8 mouse cellular contexts compared by ENCODE assay signal in the genomic region with DNA sequence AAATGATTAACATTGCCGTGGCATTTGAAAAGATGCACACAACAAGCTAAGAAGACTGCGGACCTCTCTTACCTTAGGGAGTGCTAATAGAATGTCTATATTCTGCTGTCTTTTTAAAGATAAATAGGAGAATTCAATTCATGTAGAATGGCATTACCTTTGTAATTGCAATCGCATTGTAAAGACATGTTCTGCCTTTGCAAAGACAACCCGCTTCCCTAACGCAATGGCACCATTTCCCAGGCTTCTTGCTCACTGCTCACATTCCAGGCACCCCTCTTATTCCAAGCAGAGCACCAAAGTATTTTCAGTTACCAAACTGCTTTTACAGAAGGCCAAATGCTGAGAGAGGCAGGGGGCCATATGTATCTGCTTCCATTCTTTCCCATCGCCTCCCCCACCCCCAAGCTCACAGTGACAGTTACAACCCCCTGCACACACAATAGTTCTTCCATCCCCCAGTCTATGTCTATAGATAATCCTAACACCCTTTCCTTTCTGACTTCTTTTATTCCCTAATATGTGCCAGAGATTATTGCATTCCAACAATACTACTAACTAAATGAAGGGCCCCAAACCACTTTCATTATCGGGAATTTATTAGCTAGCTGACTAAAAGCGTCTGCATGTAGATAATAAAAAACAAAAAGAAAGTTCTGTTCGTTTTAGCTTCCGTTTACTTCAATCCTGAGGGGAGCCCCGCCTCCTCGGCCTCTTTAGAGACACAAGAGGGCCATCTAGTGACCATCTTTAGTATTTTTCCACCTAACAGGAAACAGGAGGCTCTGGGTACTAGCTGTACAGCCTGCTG. TPM values are rescaled to one million over a fixed set of nuclear protein-coding genes. Genes with fewer than 3 reads are reported as not detected.
A peak's percentile ranks its signal among the peaks of the same experiment; 100 is the strongest.
DNase-seq lines count a peak whose midpoint lies in the region; ATAC-seq lines count a peak whose summit lies in the region.

No protein-coding gene starts in this region.

- H3K27ac ChIP-seq in intestine, embryonic 14.5 days (ENCODE audit: low read depth), result no peak overlapping the region

- peak overlapping the region; percentile 28 for H3K4me3 ChIP-seq in intestine, embryonic 14.5 days (ENCODE audit: low read depth, low read length)

- no peak for ATAC-seq in intestine, embryonic 14.5 days (replicated peaks; ENCODE audit: low FRiP score, low TSS enrichment, low read depth)
- peak; percentile 80 for ATAC-seq in megakaryocyte, adult 5-6 weeks (ENCODE audit: poor library complexity, severe bottlenecking)

- no peaks in the 10 kb centered on the region for H3K9me3 ChIP-seq in intestine, embryonic 14.5 days (ENCODE audit: control insufficient read depth, low read length)

- intact Hi-C loops in left cerebral cortex, postnatal 10 days (cut with DNase I), result no loop called here

- H3K36me3 ChIP-seq in intestine, embryonic 14.5 days (ENCODE audit: control insufficient read depth, insufficient read depth, low read length), result no peaks in the 10 kb centered on the region

- 10% methylated on average over 12 of the region's 12 CpGs for WGBS in intestine, embryonic 14.5 days

- H3K27me3 ChIP-seq in intestine, embryonic 14.5 days (replicated peaks; ENCODE audit: control insufficient read depth, insufficient read depth, low read length), result peaks cover 14% of the 10 kb centered on the region; the same call in 1 of the 2 replicates

- no peak overlapping the region for H3K9ac ChIP-seq in intestine, embryonic 14.5 days (ENCODE audit: low read length)

- no peaks in the 10 kb centered on the region for H3K4me1 ChIP-seq in intestine, embryonic 14.5 days (replicated peaks; ENCODE audit: control insufficient read depth, insufficient read depth, low read length)

- H3K4me2 ChIP-seq in intestine, embryonic 14.5 days (ENCODE audit: low read length), result peak overlapping the region; percentile 43

- DNase-seq in cerebellum, adult 18-20 months, result peak; percentile 21 to 40
- DNase-seq in cerebellum, adult 11 months, result no peak
- peak; percentile 13 for DNase-seq in c-Kit-positive CD71-positive TER-119-positive erythroid progenitor cells, embryonic 14.5 days (ENCODE audit: low spot score)
- peak; percentile 22 to 39 for DNase-seq in gastrocnemius, adult 8-10 months (ENCODE audit: low spot score in 2 of 2)
- no peak for DNase-seq in intestine, embryonic 14.5 days (ENCODE audit: low spot score)
- peak; percentile 52 to 72 for DNase-seq in left cerebral cortex, postnatal 10 days (ENCODE audit: extremely low spot score in 1 of 2, low spot score in 2 of 2)
- DNase-seq in right cerebral cortex, postnatal 4 days, result peak; percentile 32

RNA-seq across cellular contexts. Expression of gene Pcdh19, which starts 3.0 kb away (rescaled TPM):
- total RNA-seq in gastrocnemius, adult 8-10 months (2022), result 1 to 10 TPM; 2.5 to 3.2 (median 2.6) TPM
- polyA plus RNA-seq in intestine, embryonic 14.5 days (2014; fragmentation: Nextera tagmentation; extraction: Ambion mirVana), result 2.0 and 3.0 TPM in 2 replicates
- 10 to 100 TPM; 79.9 to 82.9 TPM for total RNA-seq in left cerebral cortex, postnatal 10 days (2021)
- 0.02 TPM in 1 of 2 replicates, not detected in the other for total RNA-seq in megakaryocyte, adult 5-6 weeks (2015)
- 0.08 TPM in 1 of 2 replicates, not detected in the other for total RNA-seq in megakaryocyte, adult 5-6 weeks (2017)

Comparison
In these comparisons a context has a peak if more than half of its experiments do, and no peak if none do; other contexts are left out.
1. DNase-seq: peak in cerebellum, adult 18-20 months (2 of 2), c-Kit-positive CD71-positive TER-119-positive erythroid progenitor cells, embryonic 14.5 days (single experiment), gastrocnemius, adult 8-10 months (2 of 2), left cerebral cortex, postnatal 10 days (2 of 2) and right cerebral cortex, postnatal 4 days (single experiment); none in cerebellum, adult 11 months (single experiment) and intestine, embryonic 14.5 days (single experiment).
2. RNA of gene Pcdh19, which starts 3.0 kb away (total RNA-seq): 79.9 to 82.9 TPM in left cerebral cortex, postnatal 10 days; 2.5 to 3.2 TPM in gastrocnemius, adult 8-10 months and 0.02 to 0.08 TPM in megakaryocyte, adult 5-6 weeks; every median in the first group is over 10 times any median in the second.